Mouse (Mus musculus) lung, embryonic 14.5 days (tissue): ENCODE measurements around the gene Mctp2. TPM values are rescaled to one million over a fixed set of nuclear protein-coding genes. Genes with fewer than 3 reads are reported as not detected.

Experiments used
- ATAC-seq: fragments of 200-750 bp; cut with Nextera tagmentation; 2 replicates; pipeline ENCODE4 v1.8.0; 2017; ENCODE audit warnings: mild to moderate bottlenecking, moderate TSS enrichment, moderate library complexity; ENCODE audit not compliant: insufficient read depth
- DNase-seq: peaks from one replicate; pipeline ENCODE4 v3.0.0-alpha.2; 2015
- H3K27ac ChIP-seq: fragments of 300-500 bp; sonication (generic); 2 replicates; pipeline ENCODE4 v1.5.1; 2014; ENCODE audit warnings: low read depth, mild to moderate bottlenecking, moderate library complexity
- H3K27me3 ChIP-seq: fragments of 300-500 bp; sonication (generic); 2 replicates; pipeline ENCODE4 v1.6.1; 2014; ENCODE audit warnings: low read length, control low read depth; ENCODE audit not compliant: insufficient read depth
- H3K36me3 ChIP-seq: fragments of 300-500 bp; sonication (generic); 2 replicates; pipeline ENCODE4 v1.6.1; 2014; ENCODE audit warnings: control low read depth; ENCODE audit not compliant: insufficient read depth
- H3K4me1 ChIP-seq: fragments of 300-500 bp; sonication (generic); 2 replicates; pipeline ENCODE4 v1.6.1; 2014; ENCODE audit warnings: antibody characterized with exemption, control low read depth; ENCODE audit not compliant: insufficient read depth
- H3K4me2 ChIP-seq: fragments of 300-500 bp; sonication (generic); 2 replicates; pipeline ENCODE4 v1.6.1; 2014; ENCODE audit warnings: mild to moderate bottlenecking
- H3K4me3 ChIP-seq: fragments of 300-500 bp; sonication (generic); 2 replicates; pipeline ENCODE4 v1.5.1; 2014; ENCODE audit warnings: low read depth, low read length
- H3K9ac ChIP-seq: fragments of 300-500 bp; sonication (generic); 2 replicates; pipeline ENCODE4 v1.6.1; 2014
- H3K9me3 ChIP-seq: fragments of 300-500 bp; sonication (generic); 2 replicates; pipeline ENCODE4 v1.6.1; 2016; ENCODE audit warnings: low read depth, low read length, control low read depth
- CTCF ChIP-seq: IDR thresholded peaks from 2 replicates; pipeline ENCODE4 v1.5.1; 2016; ENCODE audit warnings: antibody characterized with exemption, low read depth
- WGBS: fragments of 180-500 bp; shearing (Covaris S2); extraction: QIAGEN DNeasy Blood & Tissue Kit; methylation state at CpG from one replicate; pipeline ENCODE4 v1.1.7; 2014; 5-methylcytosine and 5-hydroxymethylcytosine counted together
- polyA plus RNA-seq: library from polyadenylated mRNA; unstranded; fragments of >200 nt; fragmentation: Nextera tagmentation; extraction: Ambion mirVana; gene quantifications from 2 replicates; pipeline ENCODE4 v1.2.1, GENCODE M21; 2014

Gene Mctp2
- polyA plus RNA-seq, 1 experiment from 2014 or later: 2.8 TPM

DNA sequence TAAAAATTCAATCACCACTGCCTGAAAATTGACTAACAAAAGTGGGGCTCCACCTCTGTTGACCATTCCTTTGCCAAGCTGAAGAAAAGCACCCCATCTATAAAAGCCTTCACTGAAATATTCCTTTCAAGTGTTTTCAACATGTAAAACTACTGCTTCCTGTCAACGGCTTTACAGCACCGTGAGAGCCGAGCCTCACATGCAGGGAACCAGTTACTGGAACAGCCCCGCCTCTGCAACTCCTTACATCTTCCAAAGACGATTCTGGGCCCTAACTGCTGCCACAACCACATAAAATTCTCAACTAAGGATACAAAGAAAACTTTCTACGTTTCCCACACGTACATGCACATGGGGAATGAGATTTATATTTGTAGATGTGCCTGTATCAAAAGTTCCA lies 88.4 kb downstream of the Mctp2 start:
- no peaks in the 10 kb centered on the region for H3K27me3 ChIP-seq
- H3K4me3 ChIP-seq: no peak overlapping the region
- TF ChIP-seq CTCF: no peak
- H3K27ac ChIP-seq: no peak overlapping the region
- H3K9ac ChIP-seq: no peak overlapping the region
- no peaks in the 10 kb centered on the region for H3K9me3 ChIP-seq
- no peak overlapping the region for H3K4me2 ChIP-seq
- no peaks in the 10 kb centered on the region for H3K36me3 ChIP-seq
- WGBS: 36% methylated on average over 7 of the region's 7 CpGs
- H3K4me1 ChIP-seq: peaks cover 3% of the 10 kb centered on the region; the same call in 1 of the 2 replicates
- no peak for ATAC-seq
- peak; percentile 51 for DNase-seq

- no peak for TF ChIP-seq CTCF
- no peak overlapping the region for H3K9ac ChIP-seq
- H3K4me1 ChIP-seq: peaks cover 3% of the 10 kb centered on the region; the same call in 1 of the 2 replicates
- DNase-seq (peak; percentile 93), ATAC-seq (peak; percentile 97)
- WGBS: 34% methylated on average over 5 of the region's 5 CpGs
- H3K9me3 ChIP-seq: no peaks in the 10 kb centered on the region
- peak overlapping the region; percentile 52; the same call in 1 of the 2 replicates for H3K27ac ChIP-seq
- H3K27me3 ChIP-seq: no peaks in the 10 kb centered on the region
- H3K4me3 ChIP-seq: no peak overlapping the region
- no peak overlapping the region for H3K4me2 ChIP-seq
- no peaks in the 10 kb centered on the region for H3K36me3 ChIP-seq
These were observed 90.7 kb downstream of the Mctp2 start for GRCm38 (mm10) chr7:72215563-72216215.

DNA sequence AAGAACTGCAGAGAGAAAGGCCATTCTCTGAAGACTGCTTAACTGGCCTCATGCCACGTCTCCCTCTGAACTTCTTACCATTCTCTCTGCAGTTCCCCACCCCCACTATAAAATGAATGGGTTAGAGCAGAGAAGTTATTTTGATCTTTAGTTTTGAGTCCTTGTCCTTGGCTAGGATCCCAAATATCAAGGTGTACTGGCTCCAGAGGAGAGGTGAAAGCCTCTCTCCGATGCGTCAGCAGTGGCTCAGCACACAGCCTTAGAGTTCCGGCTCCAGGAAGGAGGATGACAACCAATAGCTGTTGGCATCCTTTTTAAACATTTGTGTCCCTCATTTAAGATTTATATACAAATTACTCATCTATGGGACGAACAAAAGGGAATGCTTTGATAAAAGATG lies 96.2 kb downstream of the Mctp2 start:
- Histone ChIP-seq H3K36me3 (no peaks in the 10 kb centered on the region), H3K9ac (no peak overlapping the region), H3K9me3 (no peaks in the 10 kb centered on the region), H3K4me3 (no peak overlapping the region), H3K4me1 (0 out of 2 replicates have a peak, but pooled peaks cover 3% of the 10 kb centered on the region), H3K4me2 (no peak overlapping the region), H3K27ac (no peak overlapping the region), H3K27me3 (no peaks in the 10 kb centered on the region)
- ATAC-seq: no peak
- WGBS: 62% methylated on average over 5 of the region's 5 CpGs
- DNase-seq: no peak
- no peak for TF ChIP-seq CTCF

GRCm38 (mm10) chr7:72209296-72209695 lies 97.1 kb downstream of the Mctp2 start:
- H3K27ac ChIP-seq: no peak overlapping the region
- no peaks in the 10 kb centered on the region for H3K27me3 ChIP-seq
- no peaks in the 10 kb centered on the region for H3K36me3 ChIP-seq
- H3K4me3 ChIP-seq: no peak overlapping the region
- no peak overlapping the region for H3K9ac ChIP-seq
- no peak for ATAC-seq
- H3K4me2 ChIP-seq: no peak overlapping the region
- DNase-seq: no peak
- WGBS: 76% methylated on average over 5 of the region's 5 CpGs
- H3K9me3 ChIP-seq: no peaks in the 10 kb centered on the region
- no peak for TF ChIP-seq CTCF
- 0 out of 2 replicates have a peak, but pooled peaks cover 3% of the 10 kb centered on the region for H3K4me1 ChIP-seq

DNA sequence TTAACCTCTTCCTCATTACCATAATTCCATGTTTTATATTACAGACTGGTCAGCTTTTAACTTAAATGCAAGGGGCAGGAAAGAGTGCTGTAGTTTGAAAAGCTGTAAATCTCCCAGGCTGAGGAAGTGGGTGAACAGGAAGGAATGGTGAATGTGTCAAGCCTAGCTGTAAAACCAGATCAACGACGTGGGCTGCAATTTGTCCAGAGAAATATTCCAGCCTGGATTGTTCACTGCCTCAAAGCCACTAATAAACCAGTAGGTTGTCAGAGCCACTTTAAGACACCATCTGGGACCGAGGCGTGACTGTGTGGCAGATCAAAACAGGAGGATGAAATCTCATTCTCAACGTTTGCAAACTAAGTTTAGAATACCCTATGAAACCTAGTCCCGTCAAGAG lies 99.6 kb downstream of the Mctp2 start:
- no peak for TF ChIP-seq CTCF
- Histone ChIP-seq H3K4me3 (no peak overlapping the region), H3K9me3 (no peaks in the 10 kb centered on the region), H3K36me3 (no peaks in the 10 kb centered on the region), H3K9ac (no peak overlapping the region), H3K4me1 (0 out of 2 replicates have a peak, but pooled peaks cover 3% of the 10 kb centered on the region), H3K4me2 (no peak overlapping the region), H3K27ac (no peak overlapping the region), H3K27me3 (no peaks in the 10 kb centered on the region)
- ATAC-seq (no peak), DNase-seq (peak; percentile 41)
- 32% methylated on average over 6 of the region's 6 CpGs for WGBS

- 76% methylated on average over 1 of the region's 1 CpGs for WGBS
- no peak overlapping the region for H3K4me2 ChIP-seq
- no peaks in the 10 kb centered on the region for H3K27me3 ChIP-seq
- TF ChIP-seq CTCF: no peak
- no peaks in the 10 kb centered on the region for H3K36me3 ChIP-seq
- H3K4me3 ChIP-seq: no peak overlapping the region
- no peak for ATAC-seq
- no peak overlapping the region for H3K27ac ChIP-seq
- no peak overlapping the region for H3K9ac ChIP-seq
- no peaks in the 10 kb centered on the region for H3K9me3 ChIP-seq
- H3K4me1 ChIP-seq: no peaks in the 10 kb centered on the region
- no peak for DNase-seq
These were observed 110.7 kb downstream of the Mctp2 start for GRCm38 (mm10) chr7:72195709-72196108.

- no peak overlapping the region for H3K27ac ChIP-seq
- peak; percentile 44 for DNase-seq
- no peak overlapping the region for H3K9ac ChIP-seq
- H3K36me3 ChIP-seq: no peaks in the 10 kb centered on the region
- H3K4me3 ChIP-seq: no peak overlapping the region
- no peak overlapping the region for H3K4me2 ChIP-seq
- peak; percentile 48; the same call in 1 of the 2 replicates for TF ChIP-seq CTCF
- H3K9me3 ChIP-seq: no peaks in the 10 kb centered on the region
- no peak for ATAC-seq
- 77% methylated on average over 1 of the region's 1 CpGs for WGBS
- H3K27me3 ChIP-seq: no peaks in the 10 kb centered on the region
- H3K4me1 ChIP-seq: no peaks in the 10 kb centered on the region
These were observed 113.1 kb downstream of the Mctp2 start for GRCm38 (mm10) chr7:72193304-72193703.

- H3K9me3 ChIP-seq: no peaks in the 10 kb centered on the region
- H3K4me1 ChIP-seq: no peaks in the 10 kb centered on the region
- no peak overlapping the region for H3K4me3 ChIP-seq
- DNase-seq (peak; percentile 24), ATAC-seq (no peak)
- H3K27ac ChIP-seq: no peak overlapping the region
- TF ChIP-seq CTCF: no peak
- H3K36me3 ChIP-seq: no peaks in the 10 kb centered on the region
- no peak overlapping the region for H3K4me2 ChIP-seq
- no peaks in the 10 kb centered on the region for H3K27me3 ChIP-seq
- 29% methylated on average over 5 of the region's 5 CpGs for WGBS
- no peak overlapping the region for H3K9ac ChIP-seq
These were observed 124.8 kb downstream of the Mctp2 start for GRCm38 (mm10) chr7:72181651-72182050.
